8 mouse cellular contexts compared by ENCODE assay signal in the genomic region with DNA sequence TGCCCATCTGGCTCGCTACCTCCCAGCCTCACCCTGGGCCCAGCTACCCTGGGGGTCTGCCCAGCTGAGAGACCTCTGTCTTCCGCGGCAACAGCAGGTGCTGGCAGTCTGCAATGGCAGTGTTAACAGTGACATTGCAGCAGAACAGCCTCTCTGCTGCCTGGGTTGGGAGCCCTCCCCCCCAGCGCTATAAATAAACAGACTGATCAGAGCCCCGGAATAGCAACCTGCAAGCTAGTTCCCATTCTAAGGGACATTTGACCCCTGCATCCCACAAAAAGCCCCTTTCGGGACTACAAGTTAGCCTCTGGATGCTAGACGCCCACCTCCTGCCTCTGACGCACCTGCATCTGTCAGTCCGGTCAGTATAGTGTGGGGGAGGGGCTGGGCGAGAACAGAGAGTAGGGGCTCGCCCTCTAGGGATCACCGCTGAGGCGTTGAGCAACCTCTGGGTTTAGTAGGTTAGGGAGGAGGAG. TPM values are rescaled to one million over a fixed set of nuclear protein-coding genes. Genes with fewer than 3 reads are reported as not detected.
A peak's percentile ranks its signal among the peaks of the same experiment; 100 is the strongest.
DNase-seq lines count a peak whose midpoint lies in the region; ATAC-seq and TF ChIP-seq lines count a peak whose summit lies in the region.

A gene (minus strand): TSS at position 158 of the 476 bp plus-strand sequence.

- peak; percentile 23 to 49 for DNase-seq in spleen, postnatal 10 days (ENCODE audit: low spot score in 2 of 2)
- no peak for DNase-seq in spleen, postnatal 4 days (ENCODE audit: low spot score in 2 of 2)
- peak; percentile 57 to 64 for DNase-seq in cerebellum, postnatal 14 days
- DNase-seq in gastrocnemius, postnatal 14 days: no peak
- peak; percentile 40 for DNase-seq in thymus, adult 2 months
- DNase-seq in adrenal gland, postnatal 25 days: no peak

- no peak for TF ChIP-seq POLR2A in thymus, adult 2 months (IDR thresholded peaks at IDR 0.05; ENCODE audit: control insufficient read depth, extremely low read depth, insufficient read depth, low read length, poor library complexity)

- intact Hi-C loops in gastrocnemius, postnatal 14 days (cut with DNase I; ENCODE audit: low total_unique reads): no loop called here

- H3K27me3 ChIP-seq in hindbrain, embryonic 16.5 days (replicated peaks; ENCODE audit: control insufficient read depth, insufficient read depth, low read length): peaks cover 3% of the 10 kb centered on the region; the same call in 1 of the 2 replicates
- H3K27me3 ChIP-seq in thymus, adult 2 months (ENCODE audit: control insufficient read depth, insufficient read depth, low read length): no peaks in the 10 kb centered on the region

- peak within 1 kb of the TSS; percentile 32 for H3K4me3 ChIP-seq in hindbrain, embryonic 16.5 days (ENCODE audit: low read length)
- peak within 1 kb of the TSS; percentile 46 for H3K4me3 ChIP-seq in thymus, adult 2 months (ENCODE audit: control insufficient read depth, insufficient read depth, low read length)

- H3K4me1 ChIP-seq in hindbrain, embryonic 16.5 days (ENCODE audit: control insufficient read depth, insufficient read depth, low read depth, low read length): peaks cover 9% of the 10 kb centered on the region
- H3K4me1 ChIP-seq in thymus, adult 2 months (replicated peaks; ENCODE audit: control insufficient read depth, insufficient read depth, low read length): peaks cover 14% of the 10 kb centered on the region

- no peak within 1 kb of the TSS for H3K27ac ChIP-seq in hindbrain, embryonic 16.5 days (ENCODE audit: low read depth, low read length)
- 0 out of 2 replicates have a peak within 1 kb of the TSS, but pooled peaks have one; percentile 34 for H3K27ac ChIP-seq in thymus, adult 2 months (ENCODE audit: control insufficient read depth, insufficient read depth, low read length)

- H3K4me2 ChIP-seq in hindbrain, embryonic 16.5 days (ENCODE audit: low read length): peak within 1 kb of the TSS; percentile 53

- TF ChIP-seq CTCF in thymus, adult 2 months (IDR thresholded peaks at IDR 0.05; ENCODE audit: borderline replicate concordance, control insufficient read depth, extremely low read depth, insufficient read depth, low read length, poor library complexity): no peak

- WGBS in hindbrain, embryonic 16.5 days: 9% methylated on average over 13 of the region's 13 CpGs
- 5% methylated on average over 13 of the region's 13 CpGs for WGBS in thymus, adult 2 months

- no peaks in the 10 kb centered on the region for H3K36me3 ChIP-seq in hindbrain, embryonic 16.5 days (ENCODE audit: control insufficient read depth, insufficient read depth, low read length)
- H3K36me3 ChIP-seq in thymus, adult 2 months (ENCODE audit: control insufficient read depth, insufficient read depth, low read length): no peaks in the 10 kb centered on the region

- H3K9me3 ChIP-seq in hindbrain, embryonic 16.5 days (ENCODE audit: control insufficient read depth, low read length): no peaks in the 10 kb centered on the region

- peak within 1 kb of the TSS; percentile 48 for H3K9ac ChIP-seq in hindbrain, embryonic 16.5 days (ENCODE audit: low read depth, low read length)

- ATAC-seq in hindbrain, embryonic 16.5 days: no peak
- ATAC-seq in megakaryocyte progenitor cell, adult 5-6 weeks (replicated peaks; ENCODE audit: poor library complexity): peak; percentile 26; the same call in 1 of the 2 replicates

RNA-seq across cellular contexts. Expression of the gene that starts here (rescaled TPM):
- total RNA-seq in gastrocnemius, postnatal 14 days (2021): 100 to 1,000 TPM; 111 to 136 TPM
- polyA plus RNA-seq in hindbrain, embryonic 16.5 days (2015; fragmentation: Nextera tagmentation; extraction: Ambion mirVana): 1.1 and 2.4 TPM in 2 replicates
- 1.3 and 1.5 TPM in 2 replicates for total RNA-seq in megakaryocyte progenitor cell, adult 5-6 weeks (2015)
- 4.0 TPM in 1 of 2 replicates, not detected in the other for total RNA-seq in megakaryocyte progenitor cell, adult 5-6 weeks (2017)
- polyA plus RNA-seq in thymus, adult 2 months (2012; rRNA removed): 1.2 and 3.2 TPM in 2 replicates
- total RNA-seq in adrenal gland, postnatal 25 days (2021): not detected in 2 replicates

Comparison
In these comparisons a context has a peak if more than half of its experiments do, and no peak if none do; other contexts are left out.
1. RNA of the gene that starts here (total RNA-seq): 111 to 136 TPM in gastrocnemius, postnatal 14 days; 1.3 to 4.0 TPM in megakaryocyte progenitor cell, adult 5-6 weeks and not detected in adrenal gland, postnatal 25 days; every median in the first group is over 10 times any median in the second.
2. DNase-seq: peak in spleen, postnatal 10 days (2 of 2), cerebellum, postnatal 14 days (2 of 2) and thymus, adult 2 months (single experiment); none in spleen, postnatal 4 days (0 of 2), gastrocnemius, postnatal 14 days (single experiment) and adrenal gland, postnatal 25 days (single experiment).